Mouse (Mus musculus) heart, embryonic 11.5 days (tissue): ENCODE data around the gene Rpap1. TPM values are rescaled to one million over a fixed set of nuclear protein-coding genes. Genes with fewer than 3 reads are reported as not detected.

Source experiments
- ATAC-seq: fragments of 200-750 bp; cut with Nextera tagmentation; replicated peaks from 2 replicates; pipeline ENCODE4 v1.8.0; 2017; ENCODE audit warnings: moderate library complexity; ENCODE audit not compliant: insufficient number of reproducible peaks, low FRiP score, low TSS enrichment
- H3K27ac ChIP-seq: fragments of 300-500 bp; sonication (generic); 2 replicates; pipeline ENCODE4 v1.5.1; 2014; ENCODE audit warnings: mild to moderate bottlenecking, low read depth, low read length
- H3K27me3 ChIP-seq: fragments of 300-500 bp; sonication (generic); 2 replicates; pipeline ENCODE4 v1.6.1; 2014; ENCODE audit warnings: mild to moderate bottlenecking, low read length, mixed read lengths; ENCODE audit not compliant: control insufficient read depth, insufficient read depth
- H3K36me3 ChIP-seq: fragments of 300-500 bp; sonication (generic); 2 replicates; pipeline ENCODE4 v1.6.1; 2014; ENCODE audit warnings: mild to moderate bottlenecking, low read length, moderate library complexity, mixed read lengths; ENCODE audit not compliant: control insufficient read depth, insufficient read depth
- H3K4me1 ChIP-seq: fragments of 300-500 bp; sonication (generic); 2 replicates; pipeline ENCODE4 v1.6.1; 2014; ENCODE audit warnings: low read length; ENCODE audit not compliant: control insufficient read depth, insufficient read depth
- H3K4me2 ChIP-seq: fragments of 300-500 bp; sonication (generic); 2 replicates; pipeline ENCODE4 v1.6.1; 2014; ENCODE audit warnings: mild to moderate bottlenecking, moderate library complexity
- H3K4me3 ChIP-seq: fragments of 300-500 bp; sonication (generic); 2 replicates; pipeline ENCODE4 v1.5.1; 2014; ENCODE audit warnings: low read depth, low read length
- H3K9ac ChIP-seq: fragments of 300-500 bp; sonication (generic); 2 replicates; pipeline ENCODE4 v1.6.1; 2014; ENCODE audit warnings: mild to moderate bottlenecking, low read depth, low read length, moderate library complexity
- H3K9me3 ChIP-seq: fragments of 300-500 bp; sonication (generic); replicated peaks from 2 replicates; pipeline ENCODE4 v1.6.1; 2016; ENCODE audit warnings: low read length; ENCODE audit not compliant: control insufficient read depth
- WGBS: fragments of 180-500 bp; shearing (Covaris S2); extraction: QIAGEN DNeasy Blood & Tissue Kit; methylation state at CpG from one replicate; pipeline ENCODE4 v1.1.7; 2014; ENCODE audit not compliant: insufficient replicate concordance; 5-methylcytosine and 5-hydroxymethylcytosine counted together
- polyA plus RNA-seq: library from polyadenylated mRNA; unstranded; fragments of >200 nt; fragmentation: Nextera tagmentation; extraction: Ambion mirVana; gene quantifications from 2 replicates; pipeline ENCODE4 v1.2.1, GENCODE M21; 2014

Rpap1 gene
- polyA plus RNA-seq, result 16.2 and 17.4 TPM in 2 replicates

DNA sequence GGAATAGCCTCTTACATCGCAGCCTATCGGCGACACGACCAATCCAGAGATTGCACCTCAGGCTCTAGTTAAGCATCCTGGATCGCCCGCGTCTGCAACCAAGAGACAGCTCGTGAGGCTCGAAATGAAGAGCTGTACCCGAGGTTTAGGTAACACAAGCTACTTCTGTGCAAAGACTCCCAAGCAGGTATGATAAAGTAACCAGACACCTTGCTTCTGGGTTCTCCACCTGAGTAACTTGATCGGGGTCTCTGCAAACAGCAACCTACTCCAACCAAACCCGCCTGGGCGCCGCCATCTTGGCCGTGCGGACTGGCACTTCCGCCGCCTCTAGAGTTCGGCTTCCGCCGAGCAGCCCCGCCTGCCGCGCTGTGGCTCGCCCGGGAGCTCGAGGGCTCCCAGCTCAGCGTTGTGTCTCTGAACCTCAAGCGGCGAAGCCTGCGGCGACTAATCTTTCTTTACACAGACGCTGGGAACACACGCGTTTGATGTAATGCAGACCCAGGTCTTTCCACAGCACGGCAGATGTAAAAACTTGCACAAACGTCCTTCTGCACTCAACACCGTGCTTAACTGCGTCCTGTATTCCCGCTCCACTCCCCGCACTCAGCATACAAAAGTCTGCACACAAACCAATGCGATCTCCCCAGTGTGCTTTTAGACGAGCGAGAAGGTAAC, at the start of gene Rpap1:
Gene Rpap1, minus strand, starts transcription at position 332 of the 678 bp plus-strand sequence.
- H3K4me3 ChIP-seq, result peak within 1 kb of the TSS; percentile 62
- peak within 1 kb of the TSS; percentile 73 for H3K9ac ChIP-seq
- WGBS, result under 1% methylated on average over 44 of the region's 44 CpGs
- H3K4me2 ChIP-seq, result peak within 1 kb of the TSS; percentile 80
- H3K36me3 ChIP-seq, result peaks cover 4% of the 10 kb centered on the region; the same call in 1 of the 2 replicates
- H3K27me3 ChIP-seq, result no peaks in the 10 kb centered on the region
- peak within 1 kb of the TSS; percentile 77 for H3K27ac ChIP-seq
- no peaks in the 10 kb centered on the region for H3K9me3 ChIP-seq
- H3K4me1 ChIP-seq, result 0 out of 2 replicates have a peak, but pooled peaks cover 4% of the 10 kb centered on the region
- ATAC-seq, result peak; percentile 86

DNA sequence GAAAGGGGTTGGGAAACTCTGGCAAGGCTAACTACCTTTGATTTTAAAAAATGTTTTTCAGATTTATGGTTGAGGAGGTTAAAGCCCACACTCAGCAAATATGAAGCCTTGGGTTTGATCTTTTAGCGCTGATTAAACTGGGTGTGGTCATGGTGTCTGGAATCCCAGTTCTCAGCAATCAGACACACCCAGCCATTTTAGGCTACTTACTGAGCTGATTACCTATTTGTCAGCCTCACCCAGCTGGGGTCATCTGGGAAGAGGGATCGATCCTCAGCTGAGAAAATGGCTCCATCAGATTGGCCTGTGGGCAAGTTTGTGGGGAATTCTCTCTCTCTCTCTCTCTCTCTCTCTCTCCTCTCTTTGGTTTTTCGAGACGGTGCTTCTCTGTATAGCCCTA, 46.9 kb upstream of the Rpap1 start:
- no peak for ATAC-seq
- Histone ChIP-seq H3K9me3 (no peaks in the 10 kb centered on the region), H3K4me2 (no peak overlapping the region), H3K4me1 (no peaks in the 10 kb centered on the region), H3K4me3 (no peak overlapping the region), H3K27me3 (no peaks in the 10 kb centered on the region), H3K27ac (no peak overlapping the region), H3K36me3 (no peaks in the 10 kb centered on the region), H3K9ac (no peak overlapping the region)
- 87% methylated on average over 4 of the region's 4 CpGs for WGBS

DNA sequence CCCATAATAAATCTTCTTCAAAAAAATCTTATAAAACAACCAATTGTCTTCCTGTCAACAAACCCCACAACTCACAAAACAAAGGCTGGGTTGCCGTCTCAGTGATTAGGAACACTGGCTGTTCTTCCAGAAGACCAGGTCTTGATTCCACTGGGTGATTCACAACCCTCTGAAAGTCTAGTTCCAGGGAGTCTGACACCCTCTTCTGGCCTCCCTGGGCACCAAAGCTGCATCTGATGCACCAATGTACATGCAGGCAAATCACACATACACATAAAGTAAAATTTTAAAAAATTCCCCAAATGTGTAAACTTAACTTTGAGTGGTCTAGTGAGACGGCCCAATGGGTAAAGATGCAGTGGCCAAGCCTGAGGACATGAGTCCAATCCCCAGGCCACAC, 43.2 kb upstream of the Rpap1 start:
- no peaks in the 10 kb centered on the region for H3K9me3 ChIP-seq
- H3K9ac ChIP-seq, result no peak overlapping the region
- H3K4me3 ChIP-seq, result no peak overlapping the region
- H3K4me2 ChIP-seq, result no peak overlapping the region
- WGBS, result 53% methylated on average over 2 of the region's 2 CpGs
- ATAC-seq, result no peak
- H3K4me1 ChIP-seq, result no peaks in the 10 kb centered on the region
- H3K36me3 ChIP-seq, result no peaks in the 10 kb centered on the region
- no peaks in the 10 kb centered on the region for H3K27me3 ChIP-seq
- no peak overlapping the region for H3K27ac ChIP-seq

DNA sequence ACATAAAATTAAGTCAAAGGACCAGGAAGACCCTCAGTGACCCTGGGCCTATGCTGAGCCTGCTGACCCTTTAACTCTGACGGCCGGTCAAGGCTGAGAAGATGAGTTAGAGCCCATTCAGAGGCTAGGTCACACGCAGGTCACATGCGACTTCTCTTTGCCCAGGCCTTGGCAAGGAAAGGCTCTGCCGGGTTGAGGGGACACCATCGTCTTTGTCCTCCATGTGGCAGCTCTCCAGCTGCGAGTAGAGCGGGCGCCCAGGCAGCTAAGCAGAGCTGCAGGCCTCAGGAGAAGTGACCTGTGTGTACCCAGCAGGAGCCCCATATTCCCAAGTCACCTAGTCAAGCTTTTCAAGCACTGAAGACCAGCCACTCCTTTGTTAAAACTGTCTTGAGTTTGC, 33.8 kb upstream of the Rpap1 start:
- WGBS, result 79% methylated on average over 9 of the region's 9 CpGs
- H3K9me3 ChIP-seq, result no peaks in the 10 kb centered on the region
- no peak for ATAC-seq
- no peak overlapping the region for H3K4me2 ChIP-seq
- no peaks in the 10 kb centered on the region for H3K27me3 ChIP-seq
- H3K36me3 ChIP-seq, result no peaks in the 10 kb centered on the region
- no peak overlapping the region for H3K27ac ChIP-seq
- H3K9ac ChIP-seq, result no peak overlapping the region
- no peak overlapping the region for H3K4me3 ChIP-seq
- no peaks in the 10 kb centered on the region for H3K4me1 ChIP-seq

DNA sequence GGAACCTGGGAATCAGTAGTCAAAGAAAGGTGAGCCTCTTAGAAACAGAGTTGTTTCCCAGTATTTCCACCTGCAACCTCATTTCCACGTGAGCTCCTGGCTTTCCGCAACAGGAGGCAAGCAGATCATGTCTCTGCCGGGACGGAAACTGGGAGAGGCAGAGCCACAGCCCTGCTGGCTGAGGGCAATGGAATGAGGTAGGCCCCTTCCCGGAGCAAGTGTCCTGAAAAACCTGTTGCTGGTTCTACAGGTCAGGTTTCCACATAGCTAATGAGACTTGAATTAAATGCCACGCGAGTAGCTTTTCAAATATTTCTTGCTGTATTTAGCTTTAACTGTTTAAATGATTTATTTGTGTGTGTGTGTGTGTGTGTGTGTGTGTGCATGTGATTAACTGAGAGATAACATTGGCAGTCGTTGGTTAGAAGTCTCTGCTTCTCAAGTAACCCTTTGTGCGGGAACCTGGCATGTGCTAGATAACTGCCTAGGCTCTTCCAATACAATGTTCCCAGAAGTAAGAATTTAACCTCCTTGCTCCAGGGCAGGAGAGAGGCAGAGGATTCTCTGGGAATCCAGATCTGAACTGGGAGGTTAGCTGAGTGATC, 31.4 kb upstream of the Rpap1 start:
- H3K4me1 ChIP-seq, result no peaks in the 10 kb centered on the region
- H3K27me3 ChIP-seq, result no peaks in the 10 kb centered on the region
- ATAC-seq, result no peak
- H3K9me3 ChIP-seq, result no peaks in the 10 kb centered on the region
- 33% methylated on average over 9 of the region's 9 CpGs for WGBS
- no peak overlapping the region for H3K9ac ChIP-seq
- no peak overlapping the region for H3K27ac ChIP-seq
- H3K4me2 ChIP-seq, result no peak overlapping the region
- no peak overlapping the region for H3K4me3 ChIP-seq
- no peaks in the 10 kb centered on the region for H3K36me3 ChIP-seq

DNA sequence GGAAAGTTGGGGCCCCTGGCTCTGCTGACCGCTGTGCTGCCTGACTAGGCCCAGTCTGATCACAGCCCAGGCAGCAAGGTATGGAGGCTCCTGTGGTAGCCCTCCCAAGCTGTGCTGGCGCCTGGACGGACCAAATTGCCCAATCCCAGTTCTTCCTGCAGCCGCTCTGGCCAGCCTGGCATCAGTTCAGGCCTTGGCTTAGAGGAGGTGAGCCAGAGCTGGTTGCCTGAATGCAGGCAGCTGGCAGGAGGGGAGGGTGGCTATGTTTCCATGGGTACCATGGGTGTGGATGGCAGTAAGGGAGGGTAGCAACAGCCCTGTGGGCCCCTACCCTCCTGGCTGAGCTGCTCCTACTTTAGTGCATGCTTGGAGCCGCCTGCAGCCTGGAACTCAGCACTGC, 29.7 kb upstream of the Rpap1 start:
- Histone ChIP-seq H3K4me1 (no peaks in the 10 kb centered on the region), H3K36me3 (no peaks in the 10 kb centered on the region), H3K9ac (no peak overlapping the region), H3K9me3 (no peaks in the 10 kb centered on the region), H3K27ac (no peak overlapping the region), H3K27me3 (no peaks in the 10 kb centered on the region), H3K4me3 (no peak overlapping the region), H3K4me2 (no peak overlapping the region)
- WGBS, result 84% methylated on average over 5 of the region's 5 CpGs
- no peak for ATAC-seq

DNA sequence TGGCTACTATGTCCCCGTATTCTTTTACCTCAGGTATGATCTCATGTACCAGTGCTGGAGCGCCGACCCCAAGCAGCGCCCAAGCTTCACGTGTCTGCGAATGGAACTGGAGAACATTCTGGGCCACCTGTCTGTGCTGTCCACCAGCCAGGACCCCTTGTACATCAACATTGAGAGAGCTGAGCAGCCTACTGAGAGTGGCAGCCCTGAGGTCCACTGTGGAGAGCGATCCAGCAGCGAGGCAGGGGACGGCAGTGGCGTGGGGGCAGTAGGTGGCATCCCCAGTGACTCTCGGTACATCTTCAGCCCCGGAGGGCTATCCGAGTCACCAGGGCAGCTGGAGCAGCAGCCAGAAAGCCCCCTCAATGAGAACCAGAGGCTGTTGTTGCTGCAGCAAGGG, 29.3 kb upstream of the Rpap1 start:
- Histone ChIP-seq H3K4me1 (peaks cover 2% of the 10 kb centered on the region; the same call in 1 of the 2 replicates), H3K9me3 (no peaks in the 10 kb centered on the region), H3K27ac (no peak overlapping the region), H3K9ac (no peak overlapping the region), H3K27me3 (no peaks in the 10 kb centered on the region), H3K4me3 (no peak overlapping the region), H3K4me2 (no peak overlapping the region), H3K36me3 (no peaks in the 10 kb centered on the region)
- WGBS, result 91% methylated on average over 13 of the region's 13 CpGs
- ATAC-seq, result no peak

DNA sequence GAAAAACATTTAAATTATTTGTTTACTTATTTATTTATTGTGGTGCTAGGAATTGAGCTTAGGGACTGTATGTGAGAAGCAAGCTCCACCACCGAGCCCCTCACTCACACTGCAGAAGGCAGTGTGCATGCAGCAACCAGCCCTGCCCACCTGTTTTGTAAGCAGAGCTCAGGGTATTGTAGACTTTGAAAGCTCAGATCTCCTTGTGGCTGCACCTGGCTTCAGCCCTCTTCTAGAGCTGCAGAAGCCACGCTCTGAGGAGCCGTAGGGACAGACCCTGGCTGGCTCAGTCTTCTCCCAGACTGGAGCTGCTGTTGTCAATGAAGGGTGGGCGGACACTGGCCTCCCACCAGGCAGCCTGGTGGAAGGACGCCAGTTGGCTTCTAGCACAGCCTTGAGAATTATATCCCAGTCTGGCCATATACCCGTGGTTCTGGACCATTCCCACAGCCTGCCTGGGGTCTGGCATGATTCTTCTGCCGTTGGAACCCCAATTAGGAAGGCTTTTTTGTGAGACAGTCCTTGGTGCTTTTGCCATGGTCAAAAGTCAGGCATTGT, 27.1 kb upstream of the Rpap1 start:
- H3K4me1 ChIP-seq, result peaks cover 2% of the 10 kb centered on the region; the same call in 1 of the 2 replicates
- no peaks in the 10 kb centered on the region for H3K9me3 ChIP-seq
- WGBS, result 62% methylated on average over 7 of the region's 7 CpGs
- no peak for ATAC-seq
- no peak overlapping the region for H3K27ac ChIP-seq
- no peaks in the 10 kb centered on the region for H3K36me3 ChIP-seq
- peaks cover 4% of the 10 kb centered on the region; the same call in 1 of the 2 replicates for H3K27me3 ChIP-seq
- no peak overlapping the region for H3K9ac ChIP-seq
- no peak overlapping the region for H3K4me2 ChIP-seq
- H3K4me3 ChIP-seq, result no peak overlapping the region
